Mouse (Mus musculus): ENCODE measurements at regions not wholly inside any gene's neighbourhood (a gene's known extent, or its start where the extent isn't known, plus 50 kb on each side); places are given as distances from the start of the nearest gene placed in this dataset.

DNA sequence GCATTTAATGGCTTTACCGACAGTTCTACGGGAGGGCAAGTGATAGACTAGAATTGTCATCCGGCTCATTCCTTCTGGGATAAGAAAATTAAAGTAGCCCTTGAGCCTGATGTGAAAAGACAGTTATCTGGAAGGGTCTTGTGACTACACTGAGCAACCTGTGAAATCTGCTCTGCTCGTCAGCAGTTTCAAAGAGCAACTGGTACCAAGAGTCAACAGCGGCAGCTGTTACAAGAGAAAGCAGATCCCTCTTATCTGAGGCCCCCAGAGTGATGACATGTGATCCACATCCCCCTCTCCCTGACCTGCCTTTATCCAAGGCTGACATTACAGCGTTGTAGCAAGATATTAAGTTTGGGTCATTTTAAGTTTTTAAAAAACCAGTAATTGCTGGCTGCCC, 52.6 kb upstream of the Unc13c start:
- no peak for DNase-seq (ENCODE audit: low spot score)

DNA sequence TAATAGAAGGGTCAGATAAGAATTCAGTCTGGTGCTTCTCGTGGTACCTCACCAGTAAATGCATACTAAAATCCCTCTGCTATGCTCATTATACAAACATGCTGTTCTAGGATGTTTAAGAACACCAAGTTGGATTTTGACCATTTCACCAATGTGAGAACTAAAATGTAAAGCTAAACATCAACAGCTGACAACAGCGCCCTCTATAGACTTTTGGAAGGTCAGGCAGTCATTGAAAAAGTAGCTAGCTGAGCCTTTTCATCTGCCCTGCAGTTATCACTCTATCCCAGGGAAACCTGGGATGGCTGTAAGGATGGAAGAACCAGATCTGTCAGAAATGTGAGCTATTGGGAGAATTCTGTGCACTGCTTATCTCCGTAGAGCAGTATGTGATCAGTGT, 55.2 kb upstream of the Unc13c start:
- DNase-seq (ENCODE audit: low spot score), result no peak

DNA sequence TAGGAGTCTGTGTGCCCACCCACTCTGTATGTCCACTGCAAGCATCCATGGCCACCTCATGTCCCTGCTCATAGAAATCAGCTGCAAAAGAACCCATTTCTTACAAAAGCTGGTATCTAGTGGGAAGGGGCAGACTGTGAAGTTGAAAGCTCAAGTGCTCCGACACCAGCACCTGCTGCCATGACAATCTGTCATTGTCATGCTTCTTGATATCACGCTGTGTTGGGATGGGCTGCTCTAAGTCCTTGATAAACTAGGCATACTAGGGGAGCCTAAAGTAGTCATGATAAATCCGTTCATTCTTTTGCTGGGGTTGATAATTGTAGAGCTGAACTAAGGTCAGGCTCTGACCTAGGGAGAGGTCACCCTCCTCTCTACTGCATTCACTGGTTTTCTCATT, 57.4 kb upstream of the Unc13c start:
- no peak for DNase-seq (ENCODE audit: low spot score)

DNA sequence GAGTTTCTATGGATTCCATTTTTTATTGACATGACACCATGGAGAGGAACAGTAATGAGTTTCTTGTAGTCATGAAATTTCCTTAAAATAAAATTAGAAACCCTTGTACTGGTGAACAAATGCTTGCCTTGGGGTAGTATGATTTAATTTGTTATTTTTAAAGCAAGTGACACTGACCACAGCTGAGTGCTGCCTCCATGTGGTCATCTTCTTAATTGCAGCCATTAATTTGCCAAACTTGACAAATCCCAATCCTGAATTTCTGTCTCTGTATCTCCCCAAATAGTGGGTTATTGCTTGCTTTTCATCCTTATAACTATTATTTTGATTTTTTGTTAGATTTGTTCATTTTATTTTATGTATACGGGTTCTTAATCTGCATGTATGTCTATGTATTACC, 59.7 kb upstream of the Unc13c start:
- DNase-seq (ENCODE audit: low spot score), result no peak

DNA sequence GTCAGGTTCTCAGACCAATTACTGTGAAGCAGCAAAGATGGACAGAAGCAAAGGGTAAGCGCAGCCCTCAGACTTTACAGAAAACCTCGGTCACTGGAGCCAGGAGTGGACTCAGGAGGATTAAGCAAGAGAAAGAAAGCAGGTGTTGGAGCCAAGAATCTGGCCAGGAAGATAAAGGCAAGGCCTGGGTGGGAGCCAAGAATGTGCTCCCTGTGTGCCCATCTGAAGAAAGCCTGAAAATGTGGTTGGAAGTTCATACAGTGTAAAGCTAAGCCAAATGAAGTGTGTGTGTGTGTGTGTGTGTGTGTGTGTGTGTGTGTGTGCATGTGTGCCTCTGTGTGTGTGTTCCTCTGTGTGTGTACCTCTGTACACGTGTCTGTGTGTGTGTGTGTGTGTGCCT, 64.2 kb upstream of the Wdr72 start:
- DNase-seq (ENCODE audit: low spot score), result peak; percentile 59

DNA sequence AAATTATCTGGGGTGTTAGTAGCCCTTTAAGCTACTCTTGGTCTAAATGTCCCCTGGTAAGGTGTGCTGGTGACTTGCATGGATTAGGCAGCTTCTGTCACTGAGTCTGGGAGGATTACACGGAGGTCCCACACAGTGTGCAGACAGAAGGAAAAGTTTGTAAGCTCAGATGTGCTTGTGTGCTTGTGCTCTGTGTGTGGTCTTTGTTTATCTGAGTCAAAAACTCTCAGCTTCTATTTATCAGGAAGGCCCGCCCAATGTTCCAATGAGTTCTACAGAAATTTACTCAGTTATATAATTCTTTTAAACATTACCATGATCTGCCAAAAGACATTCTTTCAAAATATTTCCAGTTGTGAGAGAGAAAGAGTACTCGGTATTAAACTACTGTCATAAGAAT, 60.4 kb upstream of the Wdr72 start:
- no peak for DNase-seq (ENCODE audit: low spot score)

DNA sequence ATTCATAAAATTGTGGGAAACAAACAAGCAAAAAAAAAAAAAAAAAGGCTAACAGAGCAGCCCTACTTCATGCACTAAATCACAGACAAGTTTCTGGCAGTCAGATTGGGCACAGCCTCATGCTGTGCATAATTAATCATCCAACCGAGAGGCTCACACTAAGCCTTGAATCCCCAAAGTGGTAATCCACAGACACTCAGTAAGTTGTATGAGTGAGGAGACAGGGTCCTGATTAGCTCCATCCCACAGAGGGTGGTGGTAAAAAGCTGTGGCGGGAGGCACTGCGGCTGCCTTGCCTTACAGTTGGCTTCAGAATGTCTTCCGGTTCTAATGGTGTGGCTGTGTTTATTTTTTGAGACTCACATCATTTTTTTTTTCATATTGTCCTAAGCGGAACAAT, 53.4 kb upstream of the Wdr72 start:
- no peak for DNase-seq (ENCODE audit: low spot score)

DNA sequence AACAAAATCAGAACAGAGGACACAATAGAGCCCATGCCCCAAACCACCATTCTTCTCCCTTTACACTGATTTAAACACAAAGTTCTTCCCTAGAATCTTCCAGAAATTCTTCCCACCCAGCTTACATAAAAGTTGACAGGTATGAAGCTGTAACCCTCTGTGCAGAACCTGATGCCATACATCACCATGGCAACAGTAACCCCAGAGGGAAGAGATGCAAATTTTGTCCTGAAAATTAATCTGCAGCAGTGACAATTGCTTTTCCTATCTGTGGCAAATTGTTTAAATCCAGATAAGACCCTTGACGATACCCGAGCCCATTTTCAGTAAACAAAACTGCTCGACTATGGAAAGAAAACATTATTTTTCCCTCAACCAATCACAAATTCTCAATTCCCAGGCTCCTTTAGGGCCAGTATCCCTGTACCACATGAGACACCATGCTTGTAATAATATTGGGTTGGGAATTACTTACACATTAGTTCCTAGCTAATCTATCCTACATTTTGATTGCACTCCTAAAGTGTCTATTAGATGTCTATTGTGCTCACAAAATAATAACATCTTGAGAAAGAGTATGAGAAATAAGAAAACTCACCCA, 52.6 kb upstream of the Wdr72 start:
- no peak for DNase-seq (ENCODE audit: low spot score)

DNA sequence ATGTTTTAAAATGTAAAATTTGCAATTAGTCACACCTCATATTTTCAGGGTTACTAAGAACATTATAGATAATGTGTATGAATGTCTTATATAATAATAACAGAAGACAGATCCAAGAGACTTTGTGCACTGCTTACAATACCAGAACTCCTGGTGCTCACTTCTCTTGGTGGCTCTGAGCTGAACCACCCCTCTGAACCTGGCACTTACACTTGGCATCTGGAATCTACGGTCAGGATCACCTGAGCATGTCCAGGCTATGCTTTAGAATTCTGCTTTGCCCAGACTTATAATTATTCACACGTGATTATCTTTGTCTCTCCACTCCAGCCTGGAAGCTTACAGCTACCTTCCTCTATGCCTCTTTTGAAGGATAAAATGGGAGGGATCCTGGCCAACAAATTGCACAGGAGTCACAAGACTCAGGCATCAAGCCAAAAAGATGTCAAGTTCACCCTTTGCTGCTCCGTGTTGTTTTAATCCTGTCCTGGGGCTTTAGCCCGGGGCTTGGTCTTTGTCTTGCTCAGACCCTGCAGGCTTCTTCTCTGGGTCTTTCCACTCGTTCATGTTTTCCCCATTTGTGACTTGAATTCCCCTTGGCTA, 51.8 kb upstream of the Wdr72 start:
- no peak for DNase-seq (ENCODE audit: low spot score)
